Mouse (Mus musculus) forebrain, embryonic 15.5 days (tissue): Measurements from ENCODE around the gene Nlk. TPM values are rescaled to one million over a fixed set of nuclear protein-coding genes. Genes with fewer than 3 reads are reported as not detected.
"Not testable (repeated sequence)": the region's sequence is repeated elsewhere in the genome, so short reads cannot be mapped to it uniquely, and the experiment has no call there.

Experiments used
- ATAC-seq: fragments of 200-750 bp; cut with Nextera tagmentation; replicated peaks from 2 replicates; pipeline ENCODE4 v1.8.0; 2017; ENCODE audit warnings: mild to moderate bottlenecking, moderate TSS enrichment, moderate library complexity
- H3K27ac ChIP-seq: fragments of 300-500 bp; sonication (generic); replicated peaks from 2 replicates; pipeline ENCODE4 v1.5.1; 2015; ENCODE audit warnings: mild to moderate bottlenecking, inconsistent platforms
- H3K27me3 ChIP-seq: fragments of 300-500 bp; sonication (generic); 2 replicates; pipeline ENCODE4 v1.6.1; 2015; ENCODE audit warnings: inconsistent platforms
- H3K36me3 ChIP-seq: fragments of 300-500 bp; sonication (generic); 2 replicates; pipeline ENCODE4 v1.6.1; 2015; ENCODE audit warnings: mild to moderate bottlenecking, inconsistent platforms
- H3K4me1 ChIP-seq: fragments of 300-500 bp; sonication (generic); 2 replicates; pipeline ENCODE4 v1.6.1; 2015; ENCODE audit warnings: inconsistent platforms
- H3K4me2 ChIP-seq: fragments of 300-500 bp; sonication (generic); replicated peaks from 2 replicates; pipeline ENCODE4 v1.6.1; 2015; ENCODE audit warnings: mild to moderate bottlenecking, inconsistent platforms
- H3K4me3 ChIP-seq: fragments of 300-500 bp; sonication (generic); 2 replicates; pipeline ENCODE4 v1.5.1; 2015; ENCODE audit warnings: mild to moderate bottlenecking, inconsistent platforms
- H3K9ac ChIP-seq: fragments of 300-500 bp; sonication (generic); replicated peaks from 2 replicates; pipeline ENCODE4 v1.6.1; 2015; ENCODE audit warnings: mild to moderate bottlenecking, inconsistent platforms
- H3K9me3 ChIP-seq: fragments of 300-500 bp; sonication (generic); 2 replicates; pipeline ENCODE4 v1.6.1; 2016; ENCODE audit warnings: inconsistent platforms
- WGBS: fragments of 180-500 bp; shearing (Covaris S2); methylation state at CpG from one replicate; pipeline ENCODE4 v1.1.7; 2015; ENCODE audit warnings: mixed read lengths; 5-methylcytosine and 5-hydroxymethylcytosine counted together
- polyA plus RNA-seq: library from polyadenylated mRNA; unstranded; fragments of >200 nt; fragmentation: Nextera tagmentation; extraction: Ambion mirVana; gene quantifications from 2 replicates; pipeline ENCODE4 v1.2.1, GENCODE M21; 2015

Nlk gene
- polyA plus RNA-seq, 1 experiment from 2014 or later = 31.9 TPM

- not testable (repeated sequence) for H3K9ac ChIP-seq, H3K4me2 ChIP-seq, H3K27ac ChIP-seq, H3K9me3 ChIP-seq, ATAC-seq, H3K27me3 ChIP-seq, H3K4me3 ChIP-seq, H3K4me1 ChIP-seq
- WGBS = 86% methylated on average over 1 of the region's 1 CpGs
- H3K36me3 ChIP-seq = peaks cover 23% of the 10 kb centered on the region
These were observed 109.5 kb downstream of the Nlk start for GRCm38 (mm10) chr11:78587677-78588076.

GRCm38 (mm10) chr11:78586099-78586498 is 111.1 kb downstream of the Nlk start:
- H3K4me3 ChIP-seq = no peak overlapping the region
- no peak for ATAC-seq
- H3K9me3 ChIP-seq = no peaks in the 10 kb centered on the region
- peaks cover 23% of the 10 kb centered on the region for H3K36me3 ChIP-seq
- no peak overlapping the region for H3K27ac ChIP-seq
- no peak overlapping the region for H3K9ac ChIP-seq
- H3K4me2 ChIP-seq = no peak overlapping the region
- no peaks in the 10 kb centered on the region for H3K4me1 ChIP-seq
- H3K27me3 ChIP-seq = no peaks in the 10 kb centered on the region

GRCm38 (mm10) chr11:78582848-78583247 is 114.3 kb downstream of the Nlk start:
- Histone ChIP-seq H3K4me1 (no peaks in the 10 kb centered on the region), H3K9ac (no peak overlapping the region), H3K27ac (no peak overlapping the region), H3K36me3 (peaks cover 42% of the 10 kb centered on the region), H3K4me3 (no peak overlapping the region), H3K27me3 (no peaks in the 10 kb centered on the region), H3K4me2 (no peak overlapping the region), H3K9me3 (no peaks in the 10 kb centered on the region)
- ATAC-seq = no peak
- WGBS = 94% methylated on average over 6 of the region's 6 CpGs

GRCm38 (mm10) chr11:78574975-78575374 is 122.2 kb downstream of the Nlk start:
- no peaks in the 10 kb centered on the region for H3K4me1 ChIP-seq
- no peak overlapping the region for H3K4me3 ChIP-seq
- H3K4me2 ChIP-seq = no peak overlapping the region
- no peak for ATAC-seq
- H3K9ac ChIP-seq = no peak overlapping the region
- no peaks in the 10 kb centered on the region for H3K27me3 ChIP-seq
- H3K27ac ChIP-seq = no peak overlapping the region
- WGBS = 87% methylated on average over 2 of the region's 2 CpGs
- H3K9me3 ChIP-seq = no peaks in the 10 kb centered on the region
- peaks cover 58% of the 10 kb centered on the region for H3K36me3 ChIP-seq

GRCm38 (mm10) chr11:78574536-78574935 is 122.6 kb downstream of the Nlk start:
- 96% methylated on average over 3 of the region's 3 CpGs for WGBS
- H3K4me2 ChIP-seq = no peak overlapping the region
- no peak overlapping the region for H3K9ac ChIP-seq
- no peaks in the 10 kb centered on the region for H3K27me3 ChIP-seq
- H3K4me3 ChIP-seq = no peak overlapping the region
- no peaks in the 10 kb centered on the region for H3K4me1 ChIP-seq
- no peak overlapping the region for H3K27ac ChIP-seq
- H3K9me3 ChIP-seq = no peaks in the 10 kb centered on the region
- H3K36me3 ChIP-seq = peaks cover 54% of the 10 kb centered on the region
- no peak for ATAC-seq

- not testable (repeated sequence) for H3K27ac ChIP-seq, H3K27me3 ChIP-seq, H3K4me1 ChIP-seq, H3K4me2 ChIP-seq, ATAC-seq, H3K4me3 ChIP-seq, H3K9me3 ChIP-seq, H3K9ac ChIP-seq
- WGBS = 90% methylated on average over 4 of the region's 4 CpGs
- peaks cover 52% of the 10 kb centered on the region for H3K36me3 ChIP-seq
These were observed 123.1 kb downstream of the Nlk start for GRCm38 (mm10) chr11:78574031-78574430.

GRCm38 (mm10) chr11:78571854-78572253 is 125.3 kb downstream of the Nlk start:
- no peaks in the 10 kb centered on the region for H3K9me3 ChIP-seq
- no peaks in the 10 kb centered on the region for H3K27me3 ChIP-seq
- H3K27ac ChIP-seq = no peak overlapping the region
- no peak for ATAC-seq
- H3K4me1 ChIP-seq = no peaks in the 10 kb centered on the region
- H3K9ac ChIP-seq = no peak overlapping the region
- H3K4me2 ChIP-seq = no peak overlapping the region
- no peak overlapping the region for H3K4me3 ChIP-seq
- peaks cover 47% of the 10 kb centered on the region for H3K36me3 ChIP-seq
- 90% methylated on average over 6 of the region's 6 CpGs for WGBS

- WGBS = 90% methylated on average over 8 of the region's 8 CpGs
- ATAC-seq = no peak
- Histone ChIP-seq H3K27me3 (no peaks in the 10 kb centered on the region), H3K9me3 (no peaks in the 10 kb centered on the region), H3K4me2 (no peak overlapping the region), H3K4me1 (no peaks in the 10 kb centered on the region), H3K4me3 (no peak overlapping the region), H3K36me3 (peaks cover 47% of the 10 kb centered on the region), H3K9ac (no peak overlapping the region), H3K27ac (no peak overlapping the region)
These were observed 125.7 kb downstream of the Nlk start for GRCm38 (mm10) chr11:78571441-78571840.

GRCm38 (mm10) chr11:78569806-78570205 is 127.4 kb downstream of the Nlk start:
- no peak for ATAC-seq
- no peak overlapping the region for H3K4me2 ChIP-seq
- peaks cover 47% of the 10 kb centered on the region for H3K36me3 ChIP-seq
- H3K4me3 ChIP-seq = no peak overlapping the region
- H3K27ac ChIP-seq = no peak overlapping the region
- no peaks in the 10 kb centered on the region for H3K27me3 ChIP-seq
- 77% methylated on average over 3 of the region's 3 CpGs for WGBS
- H3K4me1 ChIP-seq = no peaks in the 10 kb centered on the region
- H3K9ac ChIP-seq = no peak overlapping the region
- H3K9me3 ChIP-seq = no peaks in the 10 kb centered on the region

GRCm38 (mm10) chr11:78568827-78569226 is 128.3 kb downstream of the Nlk start:
- Histone ChIP-seq H3K36me3 (peaks cover 41% of the 10 kb centered on the region), H3K9me3 (no peaks in the 10 kb centered on the region), H3K27me3 (no peaks in the 10 kb centered on the region), H3K4me1 (no peaks in the 10 kb centered on the region), H3K4me2 (no peak overlapping the region), H3K9ac (no peak overlapping the region), H3K27ac (no peak overlapping the region; the same call in 1 of the 2 replicates), H3K4me3 (no peak overlapping the region)
- ATAC-seq = no peak
- WGBS = 90% methylated on average over 10 of the region's 10 CpGs

GRCm38 (mm10) chr11:78567614-78568013 is 129.6 kb downstream of the Nlk start:
- H3K9ac ChIP-seq = no peak overlapping the region
- no peak overlapping the region for H3K27ac ChIP-seq
- no peaks in the 10 kb centered on the region for H3K9me3 ChIP-seq
- H3K4me3 ChIP-seq = no peak overlapping the region
- 92% methylated on average over 6 of the region's 6 CpGs for WGBS
- peaks cover 36% of the 10 kb centered on the region for H3K36me3 ChIP-seq
- no peaks in the 10 kb centered on the region for H3K4me1 ChIP-seq
- no peak for ATAC-seq
- no peaks in the 10 kb centered on the region for H3K27me3 ChIP-seq
- H3K4me2 ChIP-seq = no peak overlapping the region

GRCm38 (mm10) chr11:78566775-78567174 is 130.4 kb downstream of the Nlk start:
- no peaks in the 10 kb centered on the region for H3K27me3 ChIP-seq
- H3K36me3 ChIP-seq = peaks cover 28% of the 10 kb centered on the region
- H3K4me2 ChIP-seq = no peak overlapping the region
- H3K4me3 ChIP-seq = no peak overlapping the region
- H3K9me3 ChIP-seq = no peaks in the 10 kb centered on the region
- H3K9ac ChIP-seq = no peak overlapping the region
- no peak for ATAC-seq
- no peak overlapping the region for H3K27ac ChIP-seq
- 86% methylated on average over 6 of the region's 6 CpGs for WGBS
- no peaks in the 10 kb centered on the region for H3K4me1 ChIP-seq

- H3K9me3 ChIP-seq = no peaks in the 10 kb centered on the region
- no peak overlapping the region for H3K27ac ChIP-seq
- 15% methylated on average over 4 of the region's 4 CpGs for WGBS
- H3K27me3 ChIP-seq = no peaks in the 10 kb centered on the region
- ATAC-seq = peak; percentile 63
- no peaks in the 10 kb centered on the region for H3K4me1 ChIP-seq
- H3K4me3 ChIP-seq = no peak overlapping the region
- H3K4me2 ChIP-seq = no peak overlapping the region
- H3K36me3 ChIP-seq = 0 out of 2 replicates have a peak, but pooled peaks cover 2% of the 10 kb centered on the region
- H3K9ac ChIP-seq = no peak overlapping the region
These were observed 136.7 kb downstream of the Nlk start for GRCm38 (mm10) chr11:78560447-78560846.
